Mouse (Mus musculus) G1E (cell line): ENCODE measurements around the gene Gadd45b. TPM values are rescaled to one million over a fixed set of nuclear protein-coding genes. Genes with fewer than 3 reads are reported as not detected.

Source experiments
- ATAC-seq: 2 replicates; pipeline ENCODE4 v1.8.0; 2016; ENCODE audit warnings: mild to moderate bottlenecking; ENCODE audit not compliant: insufficient number of reproducible peaks, poor library complexity, low FRiP score, severe bottlenecking; ENCODE audit errors: extremely low read depth
- DNase-seq: peaks from one replicate; pipeline ENCODE4 v3.0.0; 2012; ENCODE audit warnings: low spot score
- H3K27me3 ChIP-seq: 2 replicates; pipeline ENCODE4 v1.6.1; 2012; ENCODE audit warnings: mild to moderate bottlenecking, low read length, inconsistent platforms; ENCODE audit not compliant: insufficient read depth
- H3K36me3 ChIP-seq: replicated peaks from 2 replicates; pipeline ENCODE3; 2012; ENCODE audit warnings: mild to moderate bottlenecking, inconsistent platforms
- H3K4me1 ChIP-seq: 2 replicates; pipeline ENCODE4 v1.6.1; 2012; ENCODE audit warnings: low read depth, low read length, inconsistent platforms, mixed read lengths; ENCODE audit not compliant: insufficient read depth
- H3K4me3 ChIP-seq: 2 replicates; pipeline ENCODE4 v1.5.1; 2012; ENCODE audit warnings: low read depth, mild to moderate bottlenecking, inconsistent platforms, low read length, moderate library complexity, mixed read lengths
- H3K9me3 ChIP-seq: replicated peaks from 2 replicates; pipeline ENCODE4 v1.6.1; 2012; ENCODE audit warnings: inconsistent platforms
- CTCF ChIP-seq: IDR thresholded peaks from 2 replicates; pipeline ENCODE4 v1.5.1; 2012; ENCODE audit warnings: low read depth, low read length, inconsistent platforms, mixed read lengths
- GATA1 ChIP-seq: IDR thresholded peaks from 2 replicates; pipeline ENCODE4 v1.6.1; 2012; ENCODE audit warnings: borderline replicate concordance, low read length, inconsistent platforms, mixed read lengths
- GATA2 ChIP-seq: IDR thresholded peaks from 2 replicates; pipeline ENCODE4 v1.6.1; 2012; ENCODE audit warnings: low read depth, low read length, inconsistent platforms, borderline replicate concordance
- POLR2AphosphoS5 ChIP-seq: IDR thresholded peaks from 2 replicates; pipeline ENCODE4 v1.6.1; 2012; ENCODE audit warnings: low read depth, low read length, inconsistent platforms; ENCODE audit not compliant: insufficient replicate concordance
- TAL1 ChIP-seq: conservative IDR thresholded peaks from 2 replicates; pipeline ENCODE4 v1.6.1; 2012; ENCODE audit warnings: low read depth, low read length, inconsistent platforms, mixed read lengths
- polyA plus RNA-seq: library from polyadenylated mRNA; stranded (reverse); fragments of >175 nt; gene quantifications from 2 replicates; pipeline ENCODE4 v1.2.3, GENCODE M21; 2012
- total RNA-seq, 2 experiments: library from RNA; stranded (forward) in 1 of 2; stranded (reverse) in 1 of 2; fragments of 200-1000 nt in 1 of 2; fragments of >200 nt in 1 of 2; fragmentation: Nextera tagmentation in 1 of 2; gene quantifications; 2 replicates each; pipeline ENCODE4 v1.2.3; 2014 to 2017

The Gadd45b gene
- total and polyA plus RNA-seq, 3 experiments = 1.1 to 5.7 (median 3.7) TPM

DNA sequence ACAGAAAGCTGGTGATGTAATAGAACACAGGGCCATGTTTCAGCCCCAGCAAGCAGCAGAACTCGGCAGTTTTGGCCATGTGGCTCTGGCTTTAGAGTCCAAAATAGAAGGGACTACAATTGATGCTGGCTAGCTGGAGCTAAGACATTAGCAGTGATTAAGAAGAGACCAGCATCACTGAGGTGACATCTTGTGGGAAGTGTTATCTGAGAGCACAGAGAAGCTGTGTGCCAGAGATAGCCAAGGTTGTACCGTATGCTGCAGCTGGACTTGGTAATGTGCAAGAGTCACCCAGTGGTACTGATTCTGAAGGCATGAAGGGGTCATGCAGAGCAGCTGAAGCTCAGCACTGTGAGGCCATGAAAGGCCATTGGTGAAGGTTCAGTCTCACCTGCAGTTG is 14.6 kb upstream of the Gadd45b start:
- DNase-seq (no peak), ATAC-seq (no peak)
- Histone ChIP-seq H3K9me3 (no peaks in the 10 kb centered on the region; the same call in 1 of the 2 replicates), H3K36me3 (no peaks in the 10 kb centered on the region), H3K4me1 (peaks cover 21% of the 10 kb centered on the region), H3K4me3 (no peak overlapping the region), H3K27me3 (peaks cover 74% of the 10 kb centered on the region)
- TF ChIP-seq POLR2AphosphoS5 = no peak
- no peak for TF ChIP-seq TAL1
- TF ChIP-seq CTCF = no peak
- no peak for TF ChIP-seq GATA2
- no peak for TF ChIP-seq GATA1

GRCm38 (mm10) chr10:80915736-80916135 is 14.1 kb upstream of the Gadd45b start:
- Histone ChIP-seq H3K27me3 (peaks cover 72% of the 10 kb centered on the region), H3K36me3 (no peaks in the 10 kb centered on the region), H3K4me3 (no peak overlapping the region), H3K4me1 (peaks cover 21% of the 10 kb centered on the region), H3K9me3 (no peaks in the 10 kb centered on the region; the same call in 1 of the 2 replicates)
- no peak for TF ChIP-seq GATA2
- no peak for TF ChIP-seq CTCF
- no peak for TF ChIP-seq POLR2AphosphoS5
- no peak for TF ChIP-seq TAL1
- no peak for TF ChIP-seq GATA1
- no peak for DNase-seq
- no peak for ATAC-seq

DNA sequence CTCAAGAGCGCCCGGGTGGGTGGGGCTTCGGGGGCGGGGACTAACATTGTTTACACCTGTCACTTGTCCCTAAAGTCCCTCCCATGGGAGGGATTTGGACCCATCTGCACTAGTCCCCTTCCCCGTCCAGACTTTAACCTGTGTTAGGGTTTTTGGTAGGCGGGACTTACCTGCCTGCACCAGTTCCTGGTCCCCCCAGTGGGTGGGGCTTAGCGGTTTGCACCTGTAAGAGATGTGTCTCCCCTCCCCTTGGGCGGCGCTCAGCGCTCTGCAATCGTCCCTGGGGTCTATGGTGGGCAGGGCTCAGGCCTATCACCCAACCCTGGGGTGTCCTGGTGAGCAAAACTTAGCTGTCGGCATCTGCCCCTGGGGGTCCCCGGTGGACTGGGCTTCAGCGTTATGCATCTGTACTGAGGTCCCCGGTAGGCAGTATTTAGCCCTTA is 12.5 kb upstream of the Gadd45b start:
- peak overlapping the region; percentile 51 for H3K4me3 ChIP-seq
- H3K27me3 ChIP-seq = peaks cover 69% of the 10 kb centered on the region
- DNase-seq = no peak
- no peak for ATAC-seq
- H3K9me3 ChIP-seq = no peaks in the 10 kb centered on the region; the same call in 1 of the 2 replicates
- H3K36me3 ChIP-seq = no peaks in the 10 kb centered on the region
- TF ChIP-seq CTCF = no peak
- TF ChIP-seq GATA1 = no peak
- TF ChIP-seq GATA2 = no peak
- TF ChIP-seq POLR2AphosphoS5 = no peak
- TF ChIP-seq TAL1 = no peak
- H3K4me1 ChIP-seq = peaks cover 21% of the 10 kb centered on the region

- ATAC-seq = no peak
- Histone ChIP-seq H3K36me3 (no peaks in the 10 kb centered on the region), H3K4me3 (peak within 1 kb of the TSS; percentile 51), H3K27me3 (peaks cover 65% of the 10 kb centered on the region), H3K9me3 (no peaks in the 10 kb centered on the region; the same call in 1 of the 2 replicates), H3K4me1 (peaks cover 21% of the 10 kb centered on the region)
- DNase-seq = no peak
- TF ChIP-seq CTCF = no peak
- TF ChIP-seq GATA2 = no peak
- TF ChIP-seq POLR2AphosphoS5 = no peak
- no peak for TF ChIP-seq GATA1
- TF ChIP-seq TAL1 = no peak
Measured at GRCm38 (mm10) chr10:80917779-80918434, 12.0 kb upstream of the Gadd45b start, which contains the start of gene Lmnb2. Gene Lmnb2, minus strand, starts transcription at chr10:80918245.

- ATAC-seq = no peak
- peaks cover 49% of the 10 kb centered on the region for H3K27me3 ChIP-seq
- no peaks in the 10 kb centered on the region; the same call in 1 of the 2 replicates for H3K9me3 ChIP-seq
- DNase-seq = no peak
- peaks cover 8% of the 10 kb centered on the region; the same call in 1 of the 2 replicates for H3K4me1 ChIP-seq
- no peak overlapping the region for H3K4me3 ChIP-seq
- H3K36me3 ChIP-seq = no peaks in the 10 kb centered on the region
- no peak for TF ChIP-seq GATA1
- no peak for TF ChIP-seq GATA2
- no peak for TF ChIP-seq TAL1
- no peak for TF ChIP-seq CTCF
- TF ChIP-seq POLR2AphosphoS5 = no peak
Measured at GRCm38 (mm10) chr10:80921923-80922322, 8.0 kb upstream of the Gadd45b start.

- no peak overlapping the region for H3K4me3 ChIP-seq
- no peaks in the 10 kb centered on the region for H3K36me3 ChIP-seq
- peaks cover 22% of the 10 kb centered on the region for H3K27me3 ChIP-seq
- no peaks in the 10 kb centered on the region for H3K9me3 ChIP-seq
- H3K4me1 ChIP-seq = peaks cover 17% of the 10 kb centered on the region
- DNase-seq = no peak
- TF ChIP-seq TAL1 (no peak), CTCF (no peak), GATA2 (no peak), GATA1 (no peak), POLR2AphosphoS5 (no peak)
- ATAC-seq = no peak
Measured at GRCm38 (mm10) chr10:80925472-80925871, 4.4 kb upstream of the Gadd45b start.
